Mouse (Mus musculus): Measurements from ENCODE around the gene Pmm2. TPM values are rescaled to one million over a fixed set of nuclear protein-coding genes. Genes with fewer than 3 reads are reported as not detected.

The Pmm2 gene
- polyA plus RNA-seq (2016; fragmentation: Nextera tagmentation; extraction: Ambion mirVana) = 50.5 and 51.9 TPM in 2 replicates

- Histone ChIP-seq H3K4me3 (peak within 1 kb of the TSS; percentile 87), H3K27ac (replicated peaks) (peak within 1 kb of the TSS; percentile 94), H3K9me3 (replicated peaks) (no peaks in the 10 kb centered on the region), H3K27me3 (ENCODE audit: low read depth, poor library complexity, severe bottlenecking) (no peaks in the 10 kb centered on the region), H3K36me3 (peaks cover 43% of the 10 kb centered on the region), H3K4me1 (peaks cover 29% of the 10 kb centered on the region)
- peak; percentile 86 for DNase-seq (ENCODE audit: low spot score)
- under 1% methylated on average over 59 of the region's 59 CpGs for WGBS
Measured at GRCm38 (mm10) chr16:8637217-8638051, at the start of gene Pmm2, which contains the start of gene Tmem186. Pmm2 (plus strand) TSS chr16:8637674. Tmem186 (minus strand) TSS chr16:8637712.

- Histone ChIP-seq H3K27ac (replicated peaks) (no peak overlapping the region), H3K9me3 (replicated peaks) (no peaks in the 10 kb centered on the region), H3K36me3 (no peaks in the 10 kb centered on the region), H3K27me3 (ENCODE audit: low read depth, poor library complexity, severe bottlenecking) (no peaks in the 10 kb centered on the region), H3K4me3 (no peak overlapping the region), H3K4me1 (0 out of 2 replicates have a peak, but pooled peaks cover 2% of the 10 kb centered on the region)
- DNase-seq (ENCODE audit: low spot score) = no peak
- WGBS = 71% methylated on average over 4 of the region's 4 CpGs
Measured at GRCm38 (mm10) chr16:8595411-8595810, 42.1 kb upstream of the Pmm2 start.

GRCm38 (mm10) chr16:8596336-8596735, 41.1 kb upstream of the Pmm2 start:
- H3K9me3 ChIP-seq (replicated peaks) = no peaks in the 10 kb centered on the region
- 73% methylated on average over 4 of the region's 4 CpGs for WGBS
- DNase-seq (ENCODE audit: low spot score) = no peak
- H3K4me1 ChIP-seq = 0 out of 2 replicates have a peak, but pooled peaks cover 2% of the 10 kb centered on the region
- no peaks in the 10 kb centered on the region for H3K36me3 ChIP-seq
- no peak overlapping the region for H3K27ac ChIP-seq (replicated peaks)
- no peak overlapping the region for H3K4me3 ChIP-seq
- H3K27me3 ChIP-seq (ENCODE audit: low read depth, poor library complexity, severe bottlenecking) = no peaks in the 10 kb centered on the region

GRCm38 (mm10) chr16:8597516-8597915, 40.0 kb upstream of the Pmm2 start:
- Histone ChIP-seq H3K27ac (replicated peaks) (no peak overlapping the region), H3K4me1 (0 out of 2 replicates have a peak, but pooled peaks cover 2% of the 10 kb centered on the region), H3K36me3 (no peaks in the 10 kb centered on the region), H3K4me3 (no peak overlapping the region), H3K27me3 (ENCODE audit: low read depth, poor library complexity, severe bottlenecking) (no peaks in the 10 kb centered on the region), H3K9me3 (replicated peaks) (no peaks in the 10 kb centered on the region)
- DNase-seq (ENCODE audit: low spot score) = no peak
- 85% methylated on average over 5 of the region's 5 CpGs for WGBS

- WGBS = 90% methylated on average over 3 of the region's 3 CpGs
- Histone ChIP-seq H3K27me3 (ENCODE audit: low read depth, poor library complexity, severe bottlenecking) (no peaks in the 10 kb centered on the region), H3K36me3 (no peaks in the 10 kb centered on the region), H3K27ac (replicated peaks) (no peak overlapping the region), H3K4me3 (no peak overlapping the region), H3K9me3 (replicated peaks) (no peaks in the 10 kb centered on the region), H3K4me1 (peaks cover 5% of the 10 kb centered on the region; the same call in 1 of the 2 replicates)
- DNase-seq (ENCODE audit: low spot score) = no peak
Measured at GRCm38 (mm10) chr16:8603789-8604188, 33.7 kb upstream of the Pmm2 start.

GRCm38 (mm10) chr16:8610397-8610796, 27.1 kb upstream of the Pmm2 start:
- WGBS = 78% methylated on average over 3 of the region's 3 CpGs
- Histone ChIP-seq H3K9me3 (replicated peaks) (no peaks in the 10 kb centered on the region), H3K4me3 (no peak overlapping the region), H3K4me1 (peaks cover 2% of the 10 kb centered on the region; the same call in 1 of the 2 replicates), H3K27ac (replicated peaks) (no peak overlapping the region), H3K27me3 (ENCODE audit: low read depth, poor library complexity, severe bottlenecking) (no peaks in the 10 kb centered on the region), H3K36me3 (no peaks in the 10 kb centered on the region)
- DNase-seq (ENCODE audit: low spot score) = no peak

- H3K4me1 ChIP-seq = no peaks in the 10 kb centered on the region
- no peak overlapping the region for H3K4me3 ChIP-seq
- no peak for DNase-seq (ENCODE audit: low spot score)
- H3K27me3 ChIP-seq (ENCODE audit: low read depth, poor library complexity, severe bottlenecking) = peaks cover 4% of the 10 kb centered on the region
- H3K36me3 ChIP-seq = no peaks in the 10 kb centered on the region
- 89% methylated on average over 8 of the region's 8 CpGs for WGBS
- no peaks in the 10 kb centered on the region for H3K9me3 ChIP-seq (replicated peaks)
- H3K27ac ChIP-seq (replicated peaks) = no peak overlapping the region
Measured at GRCm38 (mm10) chr16:8612214-8613005, 25.1 kb upstream of the Pmm2 start.

- H3K27me3 ChIP-seq (ENCODE audit: low read depth, poor library complexity, severe bottlenecking) = peaks cover 11% of the 10 kb centered on the region
- H3K27ac ChIP-seq (replicated peaks) = no peak overlapping the region
- WGBS = 91% methylated on average over 4 of the region's 4 CpGs
Measured at GRCm38 (mm10) chr16:8613039-8613438, 24.4 kb upstream of the Pmm2 start.

GRCm38 (mm10) chr16:8613447-8613846, 24.0 kb upstream of the Pmm2 start:
- WGBS = 88% methylated on average over 3 of the region's 3 CpGs
- peaks cover 14% of the 10 kb centered on the region for H3K27me3 ChIP-seq (ENCODE audit: low read depth, poor library complexity, severe bottlenecking)
- H3K9me3 ChIP-seq (replicated peaks) = no peaks in the 10 kb centered on the region
- no peak overlapping the region for H3K4me3 ChIP-seq
- DNase-seq (ENCODE audit: low spot score) = no peak
- no peaks in the 10 kb centered on the region for H3K4me1 ChIP-seq
- H3K27ac ChIP-seq (replicated peaks) = no peak overlapping the region
- H3K36me3 ChIP-seq = no peaks in the 10 kb centered on the region

More at GRCm38 (mm10) chr16:8613039-8613438, 24.4 kb upstream of the Pmm2 start:
- no peak overlapping the region for H3K4me3 ChIP-seq
- no peaks in the 10 kb centered on the region for H3K9me3 ChIP-seq (replicated peaks)
- DNase-seq (ENCODE audit: low spot score) = no peak
- no peaks in the 10 kb centered on the region for H3K4me1 ChIP-seq
- no peaks in the 10 kb centered on the region for H3K36me3 ChIP-seq

- DNase-seq (ENCODE audit: low spot score) = peak; percentile 28
- H3K36me3 ChIP-seq = 0 out of 2 replicates have a peak, but pooled peaks cover 6% of the 10 kb centered on the region
- H3K4me1 ChIP-seq = peaks cover 21% of the 10 kb centered on the region
- 0 out of 2 replicates have a peak overlapping the region, but pooled peaks have one; percentile 10 for H3K27ac ChIP-seq (replicated peaks)
- peaks cover 27% of the 10 kb centered on the region for H3K27me3 ChIP-seq (ENCODE audit: low read depth, poor library complexity, severe bottlenecking)
- no peak overlapping the region for H3K4me3 ChIP-seq
- H3K9me3 ChIP-seq (replicated peaks) = peaks cover 4% of the 10 kb centered on the region; the same call in 1 of the 2 replicates
- 43% methylated on average over 10 of the region's 10 CpGs for WGBS
Measured at GRCm38 (mm10) chr16:8619659-8620314, 17.7 kb upstream of the Pmm2 start.

- no peak overlapping the region for H3K27ac ChIP-seq (replicated peaks)
- peaks cover 27% of the 10 kb centered on the region for H3K27me3 ChIP-seq (ENCODE audit: low read depth, poor library complexity, severe bottlenecking)
- DNase-seq (ENCODE audit: low spot score) = no peak
- H3K36me3 ChIP-seq = 0 out of 2 replicates have a peak, but pooled peaks cover 6% of the 10 kb centered on the region
- 82% methylated on average over 16 of the region's 16 CpGs for WGBS
- H3K4me1 ChIP-seq = peaks cover 21% of the 10 kb centered on the region
- H3K9me3 ChIP-seq (replicated peaks) = peaks cover 4% of the 10 kb centered on the region; the same call in 1 of the 2 replicates
- H3K4me3 ChIP-seq = no peak overlapping the region
Measured at GRCm38 (mm10) chr16:8620315-8621115, 17.0 kb upstream of the Pmm2 start.

Data from midbrain, embryonic 10.5 days (tissue).